Mouse (Mus musculus) limb, embryonic 13.5 days (tissue): ENCODE measurements around the gene Ambra1. TPM values are rescaled to one million over a fixed set of nuclear protein-coding genes. Genes with fewer than 3 reads are reported as not detected.
A peak's percentile ranks its signal among the peaks of the same experiment; 100 is the strongest.

Experiments used
- ATAC-seq: fragments of 200-750 bp; cut with Nextera tagmentation; 2 replicates; pipeline ENCODE4 v1.8.0; 2017; ENCODE audit warnings: low read depth, moderate number of reproducible peaks, moderate TSS enrichment; ENCODE audit not compliant: low FRiP score
- H3K27ac ChIP-seq: fragments of 300-500 bp; sonication (generic); 2 replicates; pipeline ENCODE4 v1.5.1; 2015; ENCODE audit warnings: inconsistent platforms, mild to moderate bottlenecking, moderate library complexity
- H3K27me3 ChIP-seq: fragments of 300-500 bp; sonication (generic); 2 replicates; pipeline ENCODE4 v1.6.1; 2015; ENCODE audit warnings: mild to moderate bottlenecking, inconsistent platforms
- H3K36me3 ChIP-seq: fragments of 300-500 bp; sonication (generic); 2 replicates; pipeline ENCODE4 v1.6.1; 2015; ENCODE audit warnings: inconsistent platforms, mild to moderate bottlenecking, moderate library complexity
- H3K4me1 ChIP-seq: fragments of 300-500 bp; sonication (generic); 2 replicates; pipeline ENCODE4 v1.6.1; 2015; ENCODE audit warnings: inconsistent platforms
- H3K4me2 ChIP-seq: fragments of 300-500 bp; sonication (generic); replicated peaks from 2 replicates; pipeline ENCODE4 v1.6.1; 2015; ENCODE audit warnings: inconsistent platforms, mild to moderate bottlenecking, moderate library complexity
- H3K4me3 ChIP-seq: fragments of 300-500 bp; sonication (generic); 2 replicates; pipeline ENCODE4 v1.5.1; 2015; ENCODE audit warnings: moderate library complexity, mild to moderate bottlenecking, inconsistent platforms
- H3K9ac ChIP-seq: fragments of 300-500 bp; sonication (generic); 2 replicates; pipeline ENCODE4 v1.6.1; 2015; ENCODE audit warnings: mild to moderate bottlenecking, inconsistent platforms
- H3K9me3 ChIP-seq: fragments of 300-500 bp; sonication (generic); 2 replicates; pipeline ENCODE4 v1.6.1; 2016; ENCODE audit warnings: inconsistent platforms
- WGBS: fragments of 180-500 bp; shearing (Covaris S2); methylation state at CpG from one replicate; pipeline ENCODE4 v1.1.7; 2015; 5-methylcytosine and 5-hydroxymethylcytosine counted together
- polyA plus RNA-seq: library from polyadenylated mRNA; unstranded; fragments of >200 nt; fragmentation: Nextera tagmentation; extraction: Ambion mirVana; gene quantifications from 2 replicates; pipeline ENCODE4 v1.2.1, GENCODE M21; 2015

The Ambra1 gene
- polyA plus RNA-seq, 1 experiment from 2014 or later = 20.9 TPM

DNA sequence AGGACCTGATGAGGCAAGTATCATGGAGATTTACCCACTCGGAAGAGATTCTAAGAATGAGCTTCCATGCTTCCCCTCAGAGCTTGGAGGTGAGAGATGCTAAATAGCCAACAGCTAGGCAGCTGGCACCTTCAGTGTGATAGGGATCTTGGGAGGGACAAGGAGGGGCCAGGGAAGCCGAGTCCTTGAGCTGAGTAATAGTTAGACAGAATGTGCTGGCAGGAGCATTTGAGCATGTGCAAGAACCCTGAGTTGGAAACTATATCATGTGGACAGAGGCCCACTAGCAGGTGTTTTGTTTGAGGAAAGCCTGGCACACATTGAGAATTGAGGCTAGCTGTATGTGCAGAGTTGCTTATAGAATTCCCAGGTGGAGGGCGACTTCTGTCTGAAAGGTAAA is 182.7 kb downstream of the Ambra1 start:
- Histone ChIP-seq H3K9me3 (no peaks in the 10 kb centered on the region), H3K4me3 (no peak overlapping the region), H3K4me2 (no peak overlapping the region), H3K4me1 (no peaks in the 10 kb centered on the region), H3K27ac (no peak overlapping the region), H3K36me3 (peaks cover 95% of the 10 kb centered on the region), H3K27me3 (no peaks in the 10 kb centered on the region), H3K9ac (no peak overlapping the region)
- WGBS = 70% methylated on average over 3 of the region's 3 CpGs
- ATAC-seq = no peak

DNA sequence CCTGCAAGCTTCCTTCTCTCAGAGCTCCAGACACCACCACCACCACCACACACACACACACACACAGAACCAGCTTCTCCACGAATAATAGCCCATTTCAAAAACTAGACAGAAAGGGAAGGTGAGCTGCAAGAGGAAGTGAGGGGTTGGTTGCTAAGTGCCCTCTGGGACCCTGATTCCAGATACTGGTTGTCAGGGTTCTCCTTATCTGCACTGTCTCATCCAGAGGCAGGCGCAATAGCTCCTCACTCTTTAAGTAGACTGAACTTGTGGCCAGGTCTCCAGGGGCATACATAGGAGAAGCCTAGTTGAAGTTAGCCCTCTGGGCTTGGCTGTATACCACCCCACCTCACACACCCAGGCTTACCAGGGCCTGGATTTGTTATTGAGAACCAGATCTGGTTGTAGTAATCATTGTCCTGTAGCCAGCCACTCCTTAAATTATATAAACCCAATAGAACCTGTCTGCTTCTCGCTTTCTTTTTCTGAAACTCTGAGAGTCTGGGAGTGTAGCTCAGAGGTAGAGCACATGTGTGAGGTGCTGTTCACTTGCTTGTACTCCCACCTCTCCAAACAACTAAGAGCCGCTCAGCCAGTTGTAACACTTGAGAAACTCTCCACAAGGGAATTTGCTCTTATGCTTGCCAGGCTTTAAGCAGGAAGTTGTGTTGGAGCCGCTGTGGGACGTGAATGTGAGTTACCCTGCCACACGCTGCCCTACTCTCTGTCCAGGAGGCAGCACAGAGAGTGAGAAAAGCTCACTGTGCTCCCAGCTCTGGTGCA is 183.6 kb downstream of the Ambra1 start:
- no peak for ATAC-seq
- no peaks in the 10 kb centered on the region for H3K27me3 ChIP-seq
- H3K36me3 ChIP-seq = peaks cover 97% of the 10 kb centered on the region
- 89% methylated on average over 7 of the region's 7 CpGs for WGBS
- H3K9ac ChIP-seq = no peak overlapping the region
- no peaks in the 10 kb centered on the region for H3K9me3 ChIP-seq
- H3K27ac ChIP-seq = no peak overlapping the region
- no peak overlapping the region for H3K4me2 ChIP-seq
- H3K4me3 ChIP-seq = no peak overlapping the region
- no peaks in the 10 kb centered on the region for H3K4me1 ChIP-seq

DNA sequence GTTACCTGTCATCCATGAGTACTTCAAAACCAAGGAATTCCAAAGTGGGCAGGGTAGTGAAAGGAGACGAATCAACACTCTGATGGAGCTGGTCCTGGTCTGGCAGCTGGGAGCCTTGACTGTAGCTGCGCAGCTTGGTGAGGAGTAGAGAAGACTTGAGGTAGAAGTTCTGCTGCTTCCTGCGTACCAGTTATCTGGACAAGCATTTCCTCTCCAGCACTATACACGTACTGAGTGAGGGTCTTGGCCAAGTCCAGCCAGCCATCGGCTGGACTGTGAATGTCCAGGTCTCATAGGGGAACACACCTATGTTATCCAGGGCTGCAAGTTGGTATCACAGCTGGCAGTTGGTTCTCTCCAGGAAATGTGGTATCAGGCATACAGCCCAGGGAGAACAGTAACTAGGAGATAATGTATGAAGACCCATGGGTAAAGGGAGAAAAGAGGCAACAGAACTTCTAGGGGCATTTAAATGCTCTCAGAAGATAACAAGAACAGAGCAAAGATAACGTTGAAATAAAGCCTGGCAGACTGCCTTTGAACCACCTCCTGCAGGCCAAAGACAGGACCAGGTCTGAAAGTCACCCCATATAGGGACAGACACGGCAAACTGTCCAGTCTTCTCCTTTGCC is 186.5 kb downstream of the Ambra1 start:
- peaks cover 20% of the 10 kb centered on the region for H3K27me3 ChIP-seq
- 90% methylated on average over 7 of the region's 7 CpGs for WGBS
- H3K4me1 ChIP-seq = peaks cover 6% of the 10 kb centered on the region
- H3K4me3 ChIP-seq = no peak overlapping the region
- peaks cover 78% of the 10 kb centered on the region for H3K36me3 ChIP-seq
- ATAC-seq = no peak
- H3K4me2 ChIP-seq = no peak overlapping the region
- no peaks in the 10 kb centered on the region for H3K9me3 ChIP-seq
- H3K27ac ChIP-seq = no peak overlapping the region
- H3K9ac ChIP-seq = no peak overlapping the region

DNA sequence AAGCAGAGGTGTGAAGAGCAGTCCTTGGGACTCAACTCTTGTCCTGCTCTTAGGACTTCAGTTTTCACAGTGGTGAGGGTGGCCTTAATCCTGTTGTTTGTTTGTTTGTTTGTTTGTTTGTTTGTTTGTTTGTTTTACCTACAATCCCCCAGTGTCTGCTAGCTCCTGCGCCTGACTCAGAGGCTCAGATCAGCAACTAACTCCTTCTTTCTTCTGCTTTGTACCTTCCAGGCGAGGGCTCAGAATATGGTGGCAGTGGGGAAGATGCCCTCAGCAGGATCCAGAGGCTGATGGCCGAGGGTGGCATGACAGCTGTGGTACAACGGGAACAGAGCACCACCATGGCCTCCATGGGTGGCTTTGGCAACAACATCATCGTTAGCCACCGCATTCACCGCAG is 187.2 kb downstream of the Ambra1 start:
- Histone ChIP-seq H3K4me1 (peaks cover 12% of the 10 kb centered on the region), H3K27me3 (peaks cover 27% of the 10 kb centered on the region), H3K36me3 (peaks cover 71% of the 10 kb centered on the region), H3K27ac (no peak overlapping the region), H3K4me3 (no peak overlapping the region), H3K9me3 (no peaks in the 10 kb centered on the region), H3K4me2 (no peak overlapping the region), H3K9ac (no peak overlapping the region)
- 89% methylated on average over 7 of the region's 7 CpGs for WGBS
- ATAC-seq = no peak

DNA sequence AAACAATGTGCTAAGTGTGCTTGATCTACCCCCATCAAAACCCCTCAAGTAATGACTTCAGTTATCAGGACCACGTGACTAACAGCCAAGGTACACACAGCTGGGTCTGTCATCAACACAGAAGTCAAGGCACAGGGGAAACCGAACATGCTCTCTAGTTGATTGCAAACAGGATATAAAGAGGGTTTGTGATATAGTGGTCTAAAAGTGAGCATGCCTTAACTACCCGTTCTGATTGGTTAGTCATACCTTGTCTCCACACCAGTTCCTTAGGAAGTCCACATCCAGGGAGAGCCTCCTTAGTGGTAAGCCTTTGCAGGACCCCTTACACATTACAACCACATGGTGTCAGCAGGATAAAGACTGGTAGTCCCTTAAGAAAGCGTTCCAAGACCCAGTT is 190.2 kb downstream of the Ambra1 start:
- peaks cover 41% of the 10 kb centered on the region for H3K36me3 ChIP-seq
- peaks cover 32% of the 10 kb centered on the region for H3K4me1 ChIP-seq
- no peak overlapping the region for H3K9ac ChIP-seq
- H3K9me3 ChIP-seq = no peaks in the 10 kb centered on the region
- no peak overlapping the region for H3K4me3 ChIP-seq
- 70% methylated on average over 4 of the region's 4 CpGs for WGBS
- peaks cover 57% of the 10 kb centered on the region for H3K27me3 ChIP-seq
- no peak for ATAC-seq
- H3K27ac ChIP-seq = no peak overlapping the region
- no peak overlapping the region for H3K4me2 ChIP-seq

DNA sequence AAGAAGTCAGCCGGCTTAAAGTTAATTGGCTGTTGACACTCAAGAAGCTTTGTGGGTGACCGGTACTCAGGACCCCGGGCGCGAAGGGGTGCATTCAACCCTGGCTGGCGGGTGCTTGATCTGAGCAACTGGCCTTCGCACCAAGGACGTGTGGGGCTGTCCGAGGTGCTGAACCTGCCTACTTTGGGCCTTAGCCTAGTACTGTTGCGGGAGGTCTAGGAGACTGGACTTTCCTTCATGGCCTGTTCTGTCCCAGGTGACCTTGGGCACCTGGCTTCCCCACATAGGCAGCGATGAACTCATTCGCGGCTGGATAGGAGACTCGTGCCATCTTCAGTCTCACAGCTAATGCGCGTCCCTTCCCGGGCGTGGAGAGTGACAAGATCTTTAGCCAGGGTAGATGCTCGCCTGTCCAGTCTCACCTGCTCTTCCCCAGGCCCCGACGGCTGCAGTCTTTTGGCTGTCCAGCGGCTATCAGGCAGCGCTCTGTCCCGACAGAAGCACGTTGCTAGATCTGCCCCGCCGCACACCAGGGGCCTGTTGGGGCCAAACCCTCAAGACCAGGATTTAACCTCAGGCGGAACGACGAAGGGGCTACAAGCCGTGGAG is 191.4 kb downstream of the Ambra1 start:
- no peaks in the 10 kb centered on the region for H3K9me3 ChIP-seq
- 3% methylated on average over 31 of the region's 31 CpGs for WGBS
- H3K27me3 ChIP-seq = peaks cover 64% of the 10 kb centered on the region
- H3K36me3 ChIP-seq = peaks cover 31% of the 10 kb centered on the region
- H3K4me1 ChIP-seq = peaks cover 35% of the 10 kb centered on the region
- peak overlapping the region; percentile 58 for H3K4me3 ChIP-seq
- peak; percentile 51 for ATAC-seq
- peak overlapping the region; percentile 54 for H3K9ac ChIP-seq
- H3K4me2 ChIP-seq = peak overlapping the region; percentile 94
- H3K27ac ChIP-seq = no peak overlapping the region

DNA sequence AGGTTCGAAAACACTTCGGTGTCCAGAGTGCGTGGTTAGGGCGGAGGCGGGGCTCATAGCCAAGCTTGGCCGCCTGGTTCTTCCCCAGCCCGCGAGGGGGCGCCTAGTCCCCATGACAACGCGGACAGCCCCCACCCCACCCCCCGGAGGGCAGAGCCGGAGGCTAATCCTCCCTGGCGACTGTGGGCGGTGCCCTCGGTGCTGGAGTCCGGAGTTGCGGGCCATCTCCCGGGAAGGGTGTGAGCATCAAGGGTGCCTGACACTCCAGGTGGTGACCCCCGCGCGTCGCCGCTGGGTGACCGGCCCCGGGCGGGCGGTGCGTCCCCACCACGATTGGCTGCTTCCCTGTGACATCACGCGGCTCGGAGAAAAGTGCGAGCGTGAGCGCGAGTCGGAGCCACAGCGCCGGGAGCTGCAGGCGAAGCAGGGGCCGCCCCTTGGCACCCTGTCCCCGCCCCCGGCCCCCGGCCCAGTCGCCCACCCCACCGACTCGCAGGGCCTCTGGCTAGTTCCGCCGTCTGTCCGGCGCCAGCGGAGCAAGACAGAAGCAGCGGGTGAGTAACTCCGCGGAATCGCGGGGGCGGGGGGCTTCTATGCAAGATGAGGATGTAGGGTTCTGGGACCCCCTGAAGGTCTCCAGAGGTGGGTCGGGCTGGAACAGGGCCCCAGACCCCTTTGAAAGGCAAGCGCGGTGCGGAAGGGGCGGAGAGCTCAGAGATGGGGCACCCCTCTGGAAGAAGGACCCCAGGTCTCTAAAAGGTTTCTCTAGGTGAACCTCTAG is 192.0 kb downstream of the Ambra1 start:
- ATAC-seq = peak; percentile 48; the same call in 1 of the 2 replicates
- H3K36me3 ChIP-seq = peaks cover 24% of the 10 kb centered on the region
- H3K9me3 ChIP-seq = no peaks in the 10 kb centered on the region
- peaks cover 35% of the 10 kb centered on the region for H3K4me1 ChIP-seq
- peak overlapping the region; percentile 54 for H3K9ac ChIP-seq
- H3K4me2 ChIP-seq = peak overlapping the region; percentile 94
- peak overlapping the region; percentile 58 for H3K4me3 ChIP-seq
- peaks cover 64% of the 10 kb centered on the region for H3K27me3 ChIP-seq
- H3K27ac ChIP-seq = no peak overlapping the region
- under 1% methylated on average over 64 of the region's 64 CpGs for WGBS

DNA sequence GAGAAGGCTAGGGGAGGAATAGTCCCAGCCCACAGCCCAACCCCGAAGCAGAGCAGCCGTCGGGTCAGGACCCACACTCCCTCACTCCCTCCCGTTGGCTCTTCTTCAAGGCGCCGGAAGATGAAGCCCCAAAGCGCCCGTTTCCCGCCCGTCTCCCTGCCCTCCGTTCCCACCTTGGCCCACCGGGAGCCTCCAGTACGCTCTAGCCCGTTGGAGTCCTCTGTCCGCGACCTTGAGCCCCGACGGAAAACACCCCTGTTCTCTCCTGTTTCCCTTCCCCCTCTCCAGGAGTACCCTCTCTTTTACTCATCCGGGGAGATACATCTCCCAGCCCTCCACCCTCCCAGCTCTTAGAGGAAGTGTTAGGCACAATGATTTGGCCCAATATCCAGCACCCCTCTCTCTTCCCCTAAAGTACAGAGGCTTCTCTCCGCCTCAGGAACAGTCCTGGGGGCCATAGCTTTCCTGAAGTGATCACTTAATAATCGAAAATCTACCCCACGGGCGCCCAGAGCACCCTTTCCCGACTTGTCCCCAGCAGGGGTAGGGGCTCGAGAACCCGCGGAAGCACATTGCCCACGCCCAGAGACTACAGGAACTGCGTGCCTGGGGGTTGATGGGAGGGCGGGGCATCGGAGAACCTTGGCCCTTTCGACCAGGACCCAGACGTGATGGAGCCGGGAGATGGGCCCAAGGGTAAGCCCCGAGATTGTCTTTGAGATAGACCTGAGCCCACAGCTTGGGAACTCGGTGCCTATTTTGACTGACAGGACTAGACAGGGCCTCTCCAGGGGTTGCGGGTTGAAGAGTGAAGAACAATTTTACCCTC is 192.9 kb downstream of the Ambra1 start:
- Histone ChIP-seq H3K4me1 (peaks cover 35% of the 10 kb centered on the region), H3K4me2 (peak overlapping the region; percentile 94), H3K27me3 (peaks cover 64% of the 10 kb centered on the region), H3K36me3 (peaks cover 16% of the 10 kb centered on the region), H3K9me3 (no peaks in the 10 kb centered on the region), H3K9ac (no peak overlapping the region), H3K27ac (no peak overlapping the region), H3K4me3 (peak overlapping the region; percentile 58)
- no peak for ATAC-seq
- WGBS = 2% methylated on average over 37 of the region's 37 CpGs

DNA sequence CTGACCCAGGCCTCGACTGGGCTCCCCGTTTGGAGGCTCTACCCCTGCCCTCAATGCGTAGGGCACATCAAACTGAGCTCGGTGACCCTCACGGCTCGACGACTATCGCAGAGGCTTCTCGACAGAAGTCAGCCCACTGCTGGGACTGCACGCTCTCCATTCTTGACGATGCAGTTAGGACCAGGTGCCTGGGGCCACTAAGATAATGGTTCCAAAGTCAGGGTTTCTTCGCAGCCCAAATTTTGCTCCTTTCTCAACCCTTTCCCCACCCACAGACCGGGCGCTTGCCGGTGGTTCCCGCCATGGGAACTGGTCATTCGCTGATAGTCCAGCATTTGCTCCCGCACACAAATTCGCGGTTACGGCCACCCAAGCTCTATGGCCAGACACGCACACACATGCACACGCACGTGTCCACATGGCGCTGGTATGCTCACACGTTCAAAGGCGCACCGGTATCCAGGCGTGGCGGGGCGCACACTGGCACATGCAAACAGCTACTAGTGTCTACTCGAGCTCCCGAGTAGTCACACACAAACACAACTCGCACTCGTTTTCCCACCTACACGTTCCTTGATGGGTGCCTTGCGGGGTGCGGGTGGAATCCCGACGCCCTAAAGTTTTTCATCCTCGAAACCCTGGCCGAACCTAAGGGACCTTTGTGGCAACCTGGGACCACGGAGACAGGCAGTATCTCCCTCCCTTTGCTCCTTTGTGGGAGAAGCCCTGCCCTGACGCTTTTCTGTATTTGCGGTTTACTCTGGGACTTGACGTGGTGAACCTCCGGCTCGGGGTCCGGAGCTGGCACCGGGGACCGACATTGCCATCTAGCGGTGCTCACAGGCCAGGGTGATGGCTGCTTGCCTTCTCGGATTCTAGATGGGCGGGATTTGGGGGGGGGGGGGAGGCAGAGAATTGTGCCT is 193.7 kb downstream of the Ambra1 start:
- peaks cover 41% of the 10 kb centered on the region for H3K4me1 ChIP-seq
- no peaks in the 10 kb centered on the region for H3K9me3 ChIP-seq
- peaks cover 11% of the 10 kb centered on the region for H3K36me3 ChIP-seq
- H3K27ac ChIP-seq = no peak overlapping the region; the same call in 1 of the 2 replicates
- WGBS = 6% methylated on average over 54 of the region's 54 CpGs
- H3K9ac ChIP-seq = peak overlapping the region; percentile 10; the same call in 1 of the 2 replicates
- peak overlapping the region; percentile 58 for H3K4me3 ChIP-seq
- no peak for ATAC-seq
- H3K27me3 ChIP-seq = peaks cover 64% of the 10 kb centered on the region
- peak overlapping the region; percentile 94 for H3K4me2 ChIP-seq

DNA sequence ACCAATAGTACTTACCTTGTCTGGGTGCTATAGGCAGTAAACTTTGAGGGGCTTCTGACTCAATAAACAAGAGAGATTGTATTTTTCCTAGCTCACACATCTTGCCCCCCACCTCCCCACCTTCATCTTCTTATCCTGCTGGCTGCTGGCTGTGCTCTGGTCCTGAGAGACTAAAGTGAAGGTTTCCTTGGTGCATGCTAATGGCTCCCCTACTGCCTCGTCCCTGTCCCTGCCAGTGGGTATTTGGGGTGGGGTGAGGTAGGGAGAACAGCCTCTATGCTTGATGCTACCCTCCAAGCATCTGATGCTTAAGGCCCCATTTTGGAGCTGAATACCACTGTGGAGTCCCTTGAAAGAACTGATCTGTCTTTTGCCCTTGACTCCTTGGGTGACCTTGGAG is 194.8 kb downstream of the Ambra1 start:
- no peak overlapping the region for H3K4me3 ChIP-seq
- ATAC-seq = no peak
- H3K27me3 ChIP-seq = peaks cover 61% of the 10 kb centered on the region
- H3K9me3 ChIP-seq = no peaks in the 10 kb centered on the region
- H3K27ac ChIP-seq = no peak overlapping the region
- no peak overlapping the region for H3K9ac ChIP-seq
- 71% methylated on average over 1 of the region's 1 CpGs for WGBS
- H3K36me3 ChIP-seq = peaks cover 15% of the 10 kb centered on the region
- no peak overlapping the region for H3K4me2 ChIP-seq
- H3K4me1 ChIP-seq = peaks cover 51% of the 10 kb centered on the region
